Mouse (Mus musculus) layer of hippocampus, adult 8-10 months (tissue): ENCODE data around the gene Cfd. TPM values are rescaled to one million over a fixed set of nuclear protein-coding genes. Genes with fewer than 3 reads are reported as not detected.
A peak's percentile ranks its signal among the peaks of the same experiment; 100 is the strongest.

Experiments
- DNase-seq, 2 experiments: peaks; one replicate each; pipeline ENCODE4 v3.0.0; 2022; ENCODE audit warnings: low spot score in 2 of 2
- microRNA-seq, 2 experiments: library from miRNA; unstranded; fragments of <30 nt; microRNA quantifications; one replicate each; pipeline ENCODE4 v1.2.0; 2022
- total RNA-seq, 4 experiments: library from RNA; stranded (reverse); gene quantifications; 2 replicates each; pipeline ENCODE4 v1.2.4; 2022

Cfd gene
- total RNA-seq, 4 experiments from 2014 or later: 0.39 TPM; not detected in 3

DNA sequence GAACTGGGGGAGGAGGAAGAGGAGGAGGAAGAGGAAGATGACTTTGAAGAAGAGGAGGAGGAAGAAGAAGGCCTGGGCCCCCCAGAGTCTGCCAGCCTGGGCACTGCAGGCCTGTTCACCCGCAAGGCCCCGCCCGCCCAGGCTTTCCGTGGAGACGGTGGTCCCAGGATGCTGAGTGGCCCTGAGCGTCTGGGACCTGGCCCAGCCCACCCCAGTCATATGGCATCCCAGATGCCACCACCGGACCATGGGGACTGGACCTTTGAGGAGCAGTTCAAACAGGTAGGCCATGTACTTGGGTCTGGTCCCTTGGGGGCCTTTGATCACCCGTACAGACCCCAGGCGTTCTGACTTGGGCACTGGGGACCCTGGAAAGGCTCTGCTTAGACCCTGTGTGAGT, 41.1 kb downstream of the Cfd start:
- DNase-seq: no peak

DNA sequence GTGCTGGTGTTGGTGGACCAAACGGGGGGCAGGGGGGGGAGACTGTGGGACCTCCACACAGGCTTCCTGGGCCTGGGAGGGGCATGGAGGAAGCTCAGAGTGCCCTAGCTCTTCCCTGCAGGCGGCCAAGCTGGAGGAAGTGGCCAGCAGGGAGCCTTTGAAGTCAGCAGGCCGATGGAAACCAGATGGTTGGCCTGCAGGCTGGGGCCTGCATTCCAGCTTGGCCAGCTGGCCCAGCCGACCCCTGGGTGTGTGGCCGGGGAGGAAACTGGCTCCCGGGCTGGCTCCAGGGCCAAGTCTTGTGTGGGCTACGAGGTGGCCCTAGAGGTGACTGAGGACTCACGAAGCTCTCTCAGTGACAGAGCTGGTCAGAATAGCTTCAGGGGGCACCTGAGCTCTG, 42.1 kb downstream of the Cfd start:
- DNase-seq: no peak

- no peak for DNase-seq
Observed at GRCm38 (mm10) chr10:79933145-79933679, 42.6 kb downstream of the Cfd start.

DNA sequence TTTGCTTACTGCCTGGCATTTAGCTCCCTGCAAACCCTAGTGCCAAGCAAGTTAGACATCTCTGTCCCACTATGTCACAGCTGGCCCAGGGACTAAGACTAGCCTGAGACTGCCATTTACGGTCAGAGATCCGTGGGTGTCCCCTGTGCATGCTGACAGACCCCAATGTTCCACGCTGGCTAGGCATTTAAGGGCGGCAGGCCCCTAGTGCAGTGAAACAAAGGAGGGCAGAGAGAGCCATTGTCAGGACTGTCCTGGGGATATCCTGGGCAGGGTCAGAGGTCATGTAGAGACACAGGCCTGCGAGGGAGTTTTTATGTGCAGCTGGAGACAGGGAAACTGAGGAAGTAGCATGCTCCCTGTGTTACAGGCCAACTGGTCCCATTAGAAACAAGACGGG, 43.2 kb downstream of the Cfd start:
- DNase-seq: no peak

DNA sequence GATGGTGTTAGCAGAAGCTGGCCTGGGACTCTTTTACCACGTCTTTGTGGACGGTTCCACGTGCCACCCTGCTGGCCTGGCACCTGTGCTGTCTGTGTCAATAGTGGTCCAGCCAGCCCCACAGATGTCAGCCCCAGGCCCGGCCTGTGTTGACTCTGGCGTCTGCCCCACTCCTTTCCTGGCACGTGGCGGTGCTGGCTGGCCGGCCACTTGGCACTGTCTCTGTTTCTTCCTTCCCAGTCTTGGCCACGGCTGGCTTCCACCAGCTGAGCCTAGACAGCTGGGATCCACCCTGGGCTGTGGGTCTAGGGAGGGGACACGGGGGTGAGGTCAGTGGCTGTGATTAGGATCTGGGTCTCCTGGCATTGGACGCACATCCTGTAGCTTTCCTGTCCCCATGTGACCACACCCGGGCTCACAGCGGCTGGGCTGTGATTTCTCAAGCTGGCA, 43.6 kb downstream of the Cfd start:
- DNase-seq: peak; percentile 65 to 66

GRCm38 (mm10) chr10:79934794-79935569, 44.3 kb downstream of the Cfd start:
- no peak for DNase-seq

GRCm38 (mm10) chr10:79936284-79936910, 45.7 kb downstream of the Cfd start:
- no peak for DNase-seq

- no peak for DNase-seq
Observed at GRCm38 (mm10) chr10:79936911-79937441, 46.3 kb downstream of the Cfd start.

GRCm38 (mm10) chr10:79937775-79938526, 47.3 kb downstream of the Cfd start:
- DNase-seq: no peak

DNA sequence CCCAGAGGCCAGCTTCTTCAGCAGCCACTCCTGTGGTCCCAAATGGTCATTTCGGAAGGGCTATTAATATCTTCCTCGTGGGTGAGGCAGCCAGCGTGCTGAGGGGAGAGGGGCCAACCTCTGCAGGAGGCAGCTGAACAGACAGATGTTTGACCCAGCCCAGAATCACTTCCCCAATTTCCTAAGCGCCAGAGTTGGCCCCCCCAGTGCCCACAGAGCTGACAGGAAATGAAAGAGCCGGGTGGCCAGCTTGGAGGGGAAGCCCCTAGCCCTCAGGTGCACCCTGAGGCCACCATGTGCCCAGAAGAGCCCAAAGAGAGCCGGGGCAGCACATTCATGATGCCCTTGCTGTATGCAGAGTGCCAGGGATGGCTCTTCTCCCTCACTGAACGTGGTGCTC, 50.1 kb downstream of the Cfd start:
- no peak for DNase-seq

Small RNA genes lying within 50 kb of the gene (microRNA-seq; reads per million reads assigned to microRNA genes)
- gene Mir6910: 0 reads per million in 2 experiments

Other genes with a start within 250 kb of the Cfd start
- under 1 TPM in 3 of 4 experiments, not detected in 1; 0.27 to 0.60 (median 0.39) TPM for gene Odf3l2, start 245.1 kb upstream of the Cfd start, total RNA-seq
- gene Madcam1, start 226.3 kb upstream of the Cfd start, total RNA-seq: not detected
- gene Tpgs1, start 221.5 kb upstream of the Cfd start, total RNA-seq: 10 to 100 TPM; 48.4 to 72.6 (median 64.3) TPM
- 10 to 100 TPM; 57.9 to 67.0 (median 66.1) TPM for gene Cdc34, start 208.7 kb upstream of the Cfd start, total RNA-seq
- gene Gzmm, start 201.8 kb upstream of the Cfd start, total RNA-seq: 1 to 10 TPM; 2.3 to 3.5 (median 3.3) TPM
- gene Bsg, start 186.4 kb upstream of the Cfd start, total RNA-seq: 100 to 1,000 TPM; 515 to 593 (median 535) TPM
- 100 to 1,000 TPM; 120 to 128 (median 121) TPM for gene Hcn2, start 174.2 kb upstream of the Cfd start, total RNA-seq
- 10 to 100 TPM; 44.5 to 58.2 (median 51.3) TPM for gene Polrmt, start 144.3 kb upstream of the Cfd start, total RNA-seq
- 1 to 10 TPM; 1.7 to 4.6 (median 2.4) TPM for gene Fgf22, start 135.8 kb upstream of the Cfd start, total RNA-seq
- gene Rnf126, start 123.9 kb upstream of the Cfd start, total RNA-seq: 10 to 100 TPM; 72.4 to 82.9 (median 75.8) TPM
- 1 to 10 TPM; 2.2 to 2.9 (median 2.4) TPM for gene Fstl3, start 113.6 kb upstream of the Cfd start, total RNA-seq
- under 1 TPM in 3 of 4 experiments, not detected in 1; 0.43 to 0.83 (median 0.50) TPM for gene Prss57, start 99.9 kb upstream of the Cfd start, total RNA-seq
- 100 to 1,000 TPM; 244 to 264 (median 260) TPM for gene Palm, start 97.3 kb upstream of the Cfd start, total RNA-seq
- gene Misp, start 69.9 kb upstream of the Cfd start, total RNA-seq: 1 to 10 TPM in 2 of 4 experiments, not detected in 2; 1.6 to 1.9 TPM
- 10 to 100 TPM; 67.7 to 76.4 (median 73.7) TPM for gene Ptbp1, start 36.4 kb upstream of the Cfd start, total RNA-seq
- gene Prtn3, start 16.4 kb upstream of the Cfd start, total RNA-seq: 1 to 10 TPM; 1.2 to 2.3 (median 1.5) TPM
- 10 to 100 TPM; 34.6 to 41.0 (median 38.0) TPM for gene Plppr3, start 16.2 kb upstream of the Cfd start, total RNA-seq
- not detected for gene Elane, start 4.6 kb upstream of the Cfd start, total RNA-seq
- 10 to 100 TPM; 50.4 to 61.2 (median 57.1) TPM for gene Med16, start 18.1 kb downstream of the Cfd start, total RNA-seq
- not detected for gene Gm26602, start 20.0 kb downstream of the Cfd start, total RNA-seq
- gene Kiss1r, start 26.1 kb downstream of the Cfd start, total RNA-seq: 1 to 10 TPM; 6.3 to 8.3 (median 7.6) TPM
- 100 to 1,000 TPM; 340 to 392 (median 347) TPM for gene R3hdm4, start 30.4 kb downstream of the Cfd start, total RNA-seq
- gene Arid3a, start 36.2 kb downstream of the Cfd start, total RNA-seq: 10 to 100 TPM in 1 of 4 experiments, 1 to 10 TPM in 3; 6.6 to 11.8 (median 7.5) TPM
- 10 to 100 TPM; 42.9 to 50.8 (median 48.6) TPM for gene Wdr18, start 69.3 kb downstream of the Cfd start, total RNA-seq
- under 1 TPM in 2 of 4 experiments, not detected in 2; 0.19 to 0.20 TPM for gene Grin3b, start 79.9 kb downstream of the Cfd start, total RNA-seq
- gene Tmem259, start 93.5 kb downstream of the Cfd start, total RNA-seq: 100 to 1,000 TPM; 111 to 119 (median 116) TPM
- 1 to 10 TPM; 5.3 to 9.8 (median 6.6) TPM for gene Cnn2, start 97.7 kb downstream of the Cfd start, total RNA-seq
- gene Abca7, start 105.6 kb downstream of the Cfd start, total RNA-seq: 10 to 100 TPM; 12.4 to 13.6 (median 13.3) TPM
- gene Arhgap45, start 125.8 kb downstream of the Cfd start, total RNA-seq: 10 to 100 TPM in 2 of 4 experiments, 1 to 10 TPM in 2; 2.8 to 14.1 (median 8.2) TPM
- gene Polr2e, start 148.9 kb downstream of the Cfd start, total RNA-seq: 10 to 100 TPM; 64.2 to 86.7 (median 75.4) TPM
- 100 to 1,000 TPM; 433 to 528 (median 468) TPM for gene Gpx4, start 156.3 kb downstream of the Cfd start, total RNA-seq
- gene Sbno2, start 214.7 kb downstream of the Cfd start, total RNA-seq: 10 to 100 TPM; 19.9 to 52.8 (median 29.8) TPM
- gene Stk11, start 224.9 kb downstream of the Cfd start, total RNA-seq: 100 to 1,000 TPM in 1 of 4 experiments, 10 to 100 TPM in 3; 94.2 to 111 (median 96.5) TPM
- 100 to 1,000 TPM; 315 to 328 (median 323) TPM for gene Atp5d, start 247.8 kb downstream of the Cfd start, total RNA-seq
- 100 to 1,000 TPM; 295 to 345 (median 308) TPM for gene Cbarp, start 250.0 kb downstream of the Cfd start, total RNA-seq